Mouse (Mus musculus): Measurements from ENCODE around the gene Bnip2. TPM values are rescaled to one million over a fixed set of nuclear protein-coding genes. Genes with fewer than 3 reads are reported as not detected.

Gene Bnip2
- polyA plus RNA-seq, 1 experiment from 2014 or later = 73.8 TPM

GRCm38 (mm10) chr9:69990346-69990745 is 1.1 kb downstream of the Bnip2 start:
- H3K9ac ChIP-seq = peak overlapping the region; percentile 88

GRCm38 (mm10) chr9:69992841-69993277 is 3.6 kb downstream of the Bnip2 start:
- 79% methylated on average over 5 of the region's 5 CpGs for WGBS
- no peak overlapping the region for H3K27ac ChIP-seq

More at GRCm38 (mm10) chr9:69990346-69990745, 1.1 kb downstream of the Bnip2 start:
- Histone ChIP-seq H3K4me2 (peak overlapping the region; percentile 66), H3K27me3 (replicated peaks) (no peaks in the 10 kb centered on the region), H3K4me3 (peak overlapping the region; percentile 84), H3K4me1 (peaks cover 34% of the 10 kb centered on the region), H3K36me3 (replicated peaks) (no peaks in the 10 kb centered on the region), H3K27ac (no peak overlapping the region), H3K9me3 (no peaks in the 10 kb centered on the region)
- ATAC-seq (replicated peaks) = no peak
- 9% methylated on average over 5 of the region's 5 CpGs for WGBS

GRCm38 (mm10) chr9:69993479-69993878 is 4.2 kb downstream of the Bnip2 start:
- ATAC-seq (replicated peaks) = no peak
- Histone ChIP-seq H3K4me2 (no peak overlapping the region), H3K4me3 (no peak overlapping the region), H3K9ac (no peak overlapping the region), H3K4me1 (peaks cover 34% of the 10 kb centered on the region), H3K36me3 (replicated peaks) (peaks cover 14% of the 10 kb centered on the region; the same call in 1 of the 2 replicates), H3K27me3 (replicated peaks) (no peaks in the 10 kb centered on the region), H3K9me3 (no peaks in the 10 kb centered on the region), H3K27ac (no peak overlapping the region)
- 83% methylated on average over 1 of the region's 1 CpGs for WGBS

More at GRCm38 (mm10) chr9:69992841-69993277, 3.6 kb downstream of the Bnip2 start:
- ATAC-seq (replicated peaks) = no peak
- Histone ChIP-seq H3K9ac (no peak overlapping the region), H3K9me3 (no peaks in the 10 kb centered on the region), H3K4me1 (peaks cover 34% of the 10 kb centered on the region), H3K36me3 (replicated peaks) (peaks cover 12% of the 10 kb centered on the region; the same call in 1 of the 2 replicates), H3K4me3 (no peak overlapping the region), H3K4me2 (no peak overlapping the region), H3K27me3 (replicated peaks) (no peaks in the 10 kb centered on the region)

GRCm38 (mm10) chr9:69994547-69994946 is 5.3 kb downstream of the Bnip2 start:
- Histone ChIP-seq H3K9ac (no peak overlapping the region), H3K27me3 (replicated peaks) (no peaks in the 10 kb centered on the region), H3K27ac (no peak overlapping the region), H3K9me3 (no peaks in the 10 kb centered on the region), H3K36me3 (replicated peaks) (peaks cover 24% of the 10 kb centered on the region), H3K4me3 (no peak overlapping the region), H3K4me2 (no peak overlapping the region), H3K4me1 (peaks cover 29% of the 10 kb centered on the region)
- ATAC-seq (replicated peaks) = no peak
- WGBS = 95% methylated on average over 5 of the region's 5 CpGs

GRCm38 (mm10) chr9:69999318-69999717 is 10.1 kb downstream of the Bnip2 start:
- WGBS = 89% methylated on average over 1 of the region's 1 CpGs

GRCm38 (mm10) chr9:70003516-70003915 is 14.2 kb downstream of the Bnip2 start:
- Histone ChIP-seq H3K9ac (no peak overlapping the region), H3K4me3 (no peak overlapping the region), H3K4me2 (no peak overlapping the region), H3K36me3 (replicated peaks) (peaks cover 59% of the 10 kb centered on the region), H3K4me1 (no peaks in the 10 kb centered on the region), H3K27me3 (replicated peaks) (no peaks in the 10 kb centered on the region), H3K9me3 (no peaks in the 10 kb centered on the region), H3K27ac (no peak overlapping the region)
- 93% methylated on average over 10 of the region's 10 CpGs for WGBS
- no peak for ATAC-seq (replicated peaks)

More at GRCm38 (mm10) chr9:69999318-69999717, 10.1 kb downstream of the Bnip2 start:
- Histone ChIP-seq H3K9me3 (no peaks in the 10 kb centered on the region), H3K9ac (no peak overlapping the region), H3K4me1 (no peaks in the 10 kb centered on the region), H3K27ac (no peak overlapping the region), H3K36me3 (replicated peaks) (peaks cover 54% of the 10 kb centered on the region), H3K4me2 (no peak overlapping the region), H3K27me3 (replicated peaks) (no peaks in the 10 kb centered on the region), H3K4me3 (no peak overlapping the region)
- no peak for ATAC-seq (replicated peaks)

- no peak for ATAC-seq (replicated peaks)
- Histone ChIP-seq H3K9me3 (no peaks in the 10 kb centered on the region), H3K36me3 (replicated peaks) (peaks cover 40% of the 10 kb centered on the region), H3K27ac (no peak overlapping the region), H3K27me3 (replicated peaks) (no peaks in the 10 kb centered on the region), H3K9ac (no peak overlapping the region), H3K4me2 (no peak overlapping the region), H3K4me3 (no peak overlapping the region), H3K4me1 (peaks cover 3% of the 10 kb centered on the region; the same call in 1 of the 2 replicates)
- 95% methylated on average over 5 of the region's 5 CpGs for WGBS
Measured at GRCm38 (mm10) chr9:70006984-70007383, 17.7 kb downstream of the Bnip2 start.

- 89% methylated on average over 14 of the region's 14 CpGs for WGBS
- Histone ChIP-seq H3K27ac (no peak overlapping the region), H3K9me3 (no peaks in the 10 kb centered on the region), H3K4me1 (peaks cover 4% of the 10 kb centered on the region; the same call in 1 of the 2 replicates), H3K9ac (no peak overlapping the region), H3K4me3 (no peak overlapping the region), H3K36me3 (replicated peaks) (peaks cover 40% of the 10 kb centered on the region), H3K27me3 (replicated peaks) (no peaks in the 10 kb centered on the region), H3K4me2 (no peak overlapping the region)
- ATAC-seq (replicated peaks) = no peak
Measured at GRCm38 (mm10) chr9:70007506-70008248, 18.4 kb downstream of the Bnip2 start.

GRCm38 (mm10) chr9:70009754-70010304 is 20.6 kb downstream of the Bnip2 start:
- peaks cover 26% of the 10 kb centered on the region for H3K36me3 ChIP-seq (replicated peaks)
- peaks cover 23% of the 10 kb centered on the region for H3K4me1 ChIP-seq
- no peak overlapping the region for H3K27ac ChIP-seq
- 91% methylated on average over 8 of the region's 8 CpGs for WGBS
- no peak for ATAC-seq (replicated peaks)
- no peak overlapping the region for H3K4me3 ChIP-seq
- H3K9ac ChIP-seq = no peak overlapping the region
- no peak overlapping the region for H3K4me2 ChIP-seq
- no peaks in the 10 kb centered on the region for H3K27me3 ChIP-seq (replicated peaks)
- H3K9me3 ChIP-seq = no peaks in the 10 kb centered on the region

- H3K9me3 ChIP-seq = no peaks in the 10 kb centered on the region
- ATAC-seq (replicated peaks) = no peak
- no peak overlapping the region for H3K9ac ChIP-seq
- peaks cover 19% of the 10 kb centered on the region; the same call in 1 of the 2 replicates for H3K36me3 ChIP-seq (replicated peaks)
- no peak overlapping the region for H3K4me2 ChIP-seq
- 93% methylated on average over 5 of the region's 5 CpGs for WGBS
- no peaks in the 10 kb centered on the region for H3K27me3 ChIP-seq (replicated peaks)
- H3K4me3 ChIP-seq = no peak overlapping the region
- no peak overlapping the region for H3K27ac ChIP-seq
- H3K4me1 ChIP-seq = peaks cover 23% of the 10 kb centered on the region
Measured at GRCm38 (mm10) chr9:70010781-70011473, 21.7 kb downstream of the Bnip2 start.

GRCm38 (mm10) chr9:70011537-70012407 is 22.5 kb downstream of the Bnip2 start:
- peak overlapping the region; percentile 73 for H3K4me3 ChIP-seq
- WGBS = 63% methylated on average over 14 of the region's 14 CpGs
- peaks cover 19% of the 10 kb centered on the region; the same call in 1 of the 2 replicates for H3K36me3 ChIP-seq (replicated peaks)
- H3K4me2 ChIP-seq = peak overlapping the region; percentile 75
- peak overlapping the region; percentile 26; the same call in 1 of the 2 replicates for H3K9ac ChIP-seq
- H3K27me3 ChIP-seq (replicated peaks) = no peaks in the 10 kb centered on the region
- H3K27ac ChIP-seq = peak overlapping the region; percentile 91
- ATAC-seq (replicated peaks) = peak; percentile 53
- peaks cover 23% of the 10 kb centered on the region for H3K4me1 ChIP-seq
- no peaks in the 10 kb centered on the region for H3K9me3 ChIP-seq

Data from midbrain, embryonic 15.5 days (tissue).